ENCODE assay signal across 8 mouse cellular contexts in genomic region chr10:82858691-82859532, GRCm38 (mm10). TPM values are rescaled to one million over a fixed set of nuclear protein-coding genes. Genes with fewer than 3 reads are reported as not detected.
DNase-seq lines count a peak whose midpoint lies in the region; ATAC-seq and TF ChIP-seq lines count a peak whose summit lies in the region.

No protein-coding gene starts in this region.

- H3K27me3 ChIP-seq in MEL (ENCODE audit: control insufficient read depth in 1 of 2, insufficient read depth in 2 of 2, low read length in 2 of 2): no peaks in the 10 kb centered on the region
- H3K27me3 ChIP-seq in cerebellum, adult 2 months (ENCODE audit: control insufficient read depth, insufficient read depth, low read length): no peaks in the 10 kb centered on the region
- no peaks in the 10 kb centered on the region for H3K27me3 ChIP-seq in forebrain, postnatal 0 days (ENCODE audit: insufficient read depth, low read length)
- H3K27me3 ChIP-seq in lung, embryonic 16.5 days (ENCODE audit: control insufficient read depth, insufficient read depth, low read depth, low read length): no peaks in the 10 kb centered on the region

- WGBS in cerebellum, adult 2 months: 1% methylated on average over 49 of the region's 49 CpGs
- 1% methylated on average over 49 of the region's 49 CpGs for WGBS in forebrain, postnatal 0 days
- WGBS in lung, embryonic 16.5 days: under 1% methylated on average over 49 of the region's 49 CpGs

- peak; percentile 86 to 94 for TF ChIP-seq POLR2A in MEL (IDR thresholded peaks at IDR 0.05; ENCODE audit: control insufficient read depth in 1 of 2, insufficient read depth in 1 of 2, low read depth in 1 of 2, low read length in 2 of 2, poor library complexity in 1 of 2)
- TF ChIP-seq POLR2A in cerebellum, adult 2 months (IDR thresholded peaks at IDR 0.05; ENCODE audit: borderline replicate concordance, insufficient read depth, low read length): peak; percentile 95

- peak; percentile 97 for DNase-seq in MEL (ENCODE audit: low read depth, low spot score)
- peak; percentile 95 to 96 for DNase-seq in cerebellum, adult 2 months
- DNase-seq in forebrain, postnatal 0 days: peak; percentile 93
- peak; percentile 80 for DNase-seq in layer of hippocampus, adult 9-10 months (ENCODE audit: low spot score)
- peak; percentile 68 for DNase-seq in ovary, postnatal 10 days (ENCODE audit: low spot score)
- DNase-seq in thymus, postnatal 10 days (ENCODE audit: low spot score in 2 of 2): peak; percentile 75 to 80

- peak overlapping the region; percentile 63 for H3K4me2 ChIP-seq in forebrain, postnatal 0 days (ENCODE audit: low read depth)
- peak overlapping the region; percentile 83 for H3K4me2 ChIP-seq in lung, embryonic 16.5 days (ENCODE audit: low read depth, low read length)

- peaks cover 4 to 31% of the 10 kb centered on the region in 2 experiments for H3K4me1 ChIP-seq in MEL (ENCODE audit: control insufficient read depth in 1 of 2, insufficient read depth in 2 of 2, low read length in 2 of 2)
- H3K4me1 ChIP-seq in cerebellum, adult 2 months (ENCODE audit: control insufficient read depth, insufficient read depth, low read length): peaks cover 14% of the 10 kb centered on the region
- H3K4me1 ChIP-seq in forebrain, postnatal 0 days (ENCODE audit: insufficient read depth): peaks cover 13% of the 10 kb centered on the region; the same call in 1 of the 2 replicates
- H3K4me1 ChIP-seq in lung, embryonic 16.5 days (replicated peaks; ENCODE audit: control insufficient read depth, insufficient read depth, low read length): peaks cover 33% of the 10 kb centered on the region

- TF ChIP-seq EP300 in MEL (IDR thresholded peaks at IDR 0.05; ENCODE audit: low read depth in 1 of 2, low read length in 2 of 2): no peak; a peak in 1 of 4 replicates

- no peak for TF ChIP-seq CTCF in MEL (IDR thresholded peaks at IDR 0.05 in 2 of 3, conservative IDR thresholded peaks at IDR 0.05 in 1 of 3; ENCODE audit: control insufficient read depth in 1 of 3, insufficient read depth in 1 of 3, low read depth in 2 of 3, low read length in 3 of 3, poor library complexity in 1 of 3, severe bottlenecking in 1 of 3)
- TF ChIP-seq CTCF in cerebellum, adult 2 months (IDR thresholded peaks at IDR 0.05; ENCODE audit: borderline replicate concordance, insufficient read depth, low read depth, low read length): no peak
- 0 out of 2 replicates have a peak, but pooled peaks have one; percentile 3 for TF ChIP-seq CTCF in forebrain, postnatal 0 days (IDR thresholded peaks at IDR 0.05; ENCODE audit: low read depth)

- peak overlapping the region; percentile 83 for H3K9ac ChIP-seq in MEL (ENCODE audit: control insufficient read depth, low read depth, low read length, poor library complexity, severe bottlenecking)
- H3K9ac ChIP-seq in forebrain, postnatal 0 days: peak overlapping the region; percentile 78
- peak overlapping the region; percentile 88 for H3K9ac ChIP-seq in lung, embryonic 16.5 days (ENCODE audit: low read length)

- no peak for TF ChIP-seq RAD21 in MEL (IDR thresholded peaks at IDR 0.05; ENCODE audit: low read depth, low read length)

- H3K27ac ChIP-seq in MEL (ENCODE audit: control insufficient read depth, low read depth, low read length): peak overlapping the region; percentile 77
- peak overlapping the region; percentile 45 for H3K27ac ChIP-seq in cerebellum, adult 2 months (ENCODE audit: insufficient read depth, low read length)
- H3K27ac ChIP-seq in forebrain, postnatal 0 days (ENCODE audit: low read depth, low read length): peak overlapping the region; percentile 85
- H3K27ac ChIP-seq in lung, embryonic 16.5 days (ENCODE audit: low read length): peak overlapping the region; percentile 97

- H3K9me3 ChIP-seq in MEL (replicated peaks; ENCODE audit: insufficient read depth, low read length): no peaks in the 10 kb centered on the region
- H3K9me3 ChIP-seq in forebrain, postnatal 0 days (ENCODE audit: low read length): no peaks in the 10 kb centered on the region
- no peaks in the 10 kb centered on the region for H3K9me3 ChIP-seq in lung, embryonic 16.5 days (ENCODE audit: control insufficient read depth, low read length)

- peaks cover 40% of the 10 kb centered on the region for H3K79me2 ChIP-seq in MEL (ENCODE audit: control insufficient read depth, insufficient read depth, low read length, poor library complexity)

- H3K36me3 ChIP-seq in MEL (ENCODE audit: control insufficient read depth in 1 of 2, insufficient read depth in 2 of 2, low read length in 2 of 2): peaks cover 0 to 32% of the 10 kb centered on the region in 2 experiments; a peak in 3 of 4 replicates
- H3K36me3 ChIP-seq in forebrain, postnatal 0 days (ENCODE audit: insufficient read depth): peaks cover 2% of the 10 kb centered on the region
- H3K36me3 ChIP-seq in lung, embryonic 16.5 days (ENCODE audit: control insufficient read depth, insufficient read depth, low read length): peaks cover 6% of the 10 kb centered on the region; the same call in 1 of the 2 replicates

- peak; percentile 90 for ATAC-seq in forebrain, postnatal 0 days
- ATAC-seq in hematopoietic stem cell, adult 5-6 weeks (replicated peaks in 1 of 2; ENCODE audit: insufficient read depth in 1 of 2, low FRiP score in 2 of 2, low TSS enrichment in 1 of 2, low read depth in 1 of 2, poor library complexity in 2 of 2, severe bottlenecking in 2 of 2): peak; percentile 83 to 85
- peak; percentile 89 for ATAC-seq in lung, embryonic 16.5 days (ENCODE audit: low read depth)

- peak overlapping the region; percentile 94 to 99 for H3K4me3 ChIP-seq in MEL (ENCODE audit: control insufficient read depth in 1 of 2, insufficient read depth in 1 of 2, low read depth in 2 of 2, low read length in 2 of 2)
- H3K4me3 ChIP-seq in cerebellum, adult 2 months (replicated peaks; ENCODE audit: insufficient read depth, low read depth, low read length): peak overlapping the region; percentile 62
- H3K4me3 ChIP-seq in forebrain, postnatal 0 days (ENCODE audit: low read depth, low read length): peak overlapping the region; percentile 58
- H3K4me3 ChIP-seq in lung, embryonic 16.5 days (ENCODE audit: low read length): peak overlapping the region; percentile 80

TF ChIP-seq in MEL, 35 proteins besides CTCF, POLR2A, EP300 and RAD21:
- TF ChIP-seq RCOR1 (IDR thresholded peaks at IDR 0.05; ENCODE audit: low read depth, low read length) (no peak), KAT2A (conservative IDR thresholded peaks at IDR 0.05; ENCODE audit: low read depth, low read length) (no peak), TBP (IDR thresholded peaks at IDR 0.05; ENCODE audit: low read depth, low read length) (peak; percentile 74; the same call in 1 of the 2 replicates), MYC (IDR thresholded peaks at IDR 0.05; ENCODE audit: low read depth, low read length) (0 out of 2 replicates have a peak, but pooled peaks have one; percentile 53), TCF12 (IDR thresholded peaks at IDR 0.05; ENCODE audit: low read depth, low read length) (peak; percentile 56; the same call in 1 of the 2 replicates), MAZ (IDR thresholded peaks at IDR 0.05; ENCODE audit: low read depth, low read length) (no peak), MAX (IDR thresholded peaks at IDR 0.05; ENCODE audit: low read length) (peak; percentile 66), GATA1 (IDR thresholded peaks at IDR 0.05; ENCODE audit: low read depth, low read length) (no peak), CHD1 (IDR thresholded peaks at IDR 0.05; ENCODE audit: low read depth, low read length) (no peak), MYB (IDR thresholded peaks at IDR 0.05; ENCODE audit: low read depth, low read length) (no peak), POLR2AphosphoS2 (IDR thresholded peaks at IDR 0.05; ENCODE audit: low read length) (peak; percentile 93), NELFE (IDR thresholded peaks at IDR 0.05; ENCODE audit: low read depth, low read length) (peak; percentile 81), SIN3A (IDR thresholded peaks at IDR 0.05; ENCODE audit: low read length) (peak; percentile 78), NRF1 (IDR thresholded peaks at IDR 0.05; ENCODE audit: insufficient read depth, low read depth, low read length, poor library complexity, severe bottlenecking) (peak; percentile 61), ZMIZ1 (IDR thresholded peaks at IDR 0.05; ENCODE audit: low read depth, low read length) (peak; percentile 62; the same call in 1 of the 2 replicates), ETS1 (IDR thresholded peaks at IDR 0.05; ENCODE audit: low read depth, low read length) (0 out of 2 replicates have a peak, but pooled peaks have one; percentile 52), USF1 (IDR thresholded peaks at IDR 0.05; ENCODE audit: low read depth, low read length) (peak; percentile 60; the same call in 1 of the 2 replicates), MXI1 (IDR thresholded peaks at IDR 0.05; ENCODE audit: low read depth, low read length) (peak; percentile 81), GABPA (IDR thresholded peaks at IDR 0.05; ENCODE audit: low read depth, low read length) (peak; percentile 98)

RNA-seq across cellular contexts. Expression of gene Eid3, which starts 7.5 kb away (rescaled TPM):
- 1.2 and 1.3 TPM in 2 replicates for total RNA-seq in MEL (2012; rRNA removed)
- 1 to 10 TPM in 1 of 2 experiments, not detected in 1; 1.2 TPM for polyA plus RNA-seq in MEL (2012; ENCODE audit: insufficient read depth in 1 of 2, insufficient read length in 2 of 2, low read depth in 1 of 2, low replicate concordance in 2 of 2, missing spikeins in 1 of 2)
- 0.90 and 1.0 TPM in 2 replicates for polyA plus RNA-seq in cerebellum, adult 2 months (2012; rRNA removed)
- 1.4 TPM in 2 replicates for total RNA-seq in forebrain, postnatal 0 days (2014; rRNA removed)
- 0.14 and 0.30 TPM in 2 replicates for polyA plus RNA-seq in forebrain, postnatal 0 days (2015; fragmentation: Nextera tagmentation; extraction: Ambion mirVana)
- total RNA-seq in hematopoietic stem cell, adult 5-6 weeks (2017): 8.5 and 21.6 TPM in 2 replicates
- polyA plus RNA-seq in lung, embryonic 16.5 days (2015; fragmentation: Nextera tagmentation; extraction: Ambion mirVana): 0.23 and 0.26 TPM in 2 replicates

RNA-seq across cellular contexts. Expression of gene Txnrd1, which starts 25.2 kb away (rescaled TPM):
- total RNA-seq in MEL (2012; rRNA removed): 91.6 and 102 TPM in 2 replicates
- 100 to 1,000 TPM in 1 of 2 experiments, not detected in 1; 127 TPM for polyA plus RNA-seq in MEL (2012; ENCODE audit: insufficient read depth in 1 of 2, insufficient read length in 2 of 2, low read depth in 1 of 2, low replicate concordance in 2 of 2, missing spikeins in 1 of 2)
- 48.6 and 50.9 TPM in 2 replicates for polyA plus RNA-seq in cerebellum, adult 2 months (2012; rRNA removed)
- total RNA-seq in forebrain, postnatal 0 days (2014; rRNA removed): 96.3 and 108 TPM in 2 replicates
- polyA plus RNA-seq in forebrain, postnatal 0 days (2015; fragmentation: Nextera tagmentation; extraction: Ambion mirVana): 74.5 and 81.5 TPM in 2 replicates
- 159 and 189 TPM in 2 replicates for total RNA-seq in hematopoietic stem cell, adult 5-6 weeks (2017)
- 92.6 and 102 TPM in 2 replicates for polyA plus RNA-seq in lung, embryonic 16.5 days (2015; fragmentation: Nextera tagmentation; extraction: Ambion mirVana)

Comparison
In these comparisons a context has a peak if more than half of its experiments do, and no peak if none do; other contexts are left out.
1. Peak in every context shown above with its lines: DNase-seq, ATAC-seq, H3K4me3 ChIP-seq and H3K27ac ChIP-seq.
2. H3K27ac ChIP-seq: peak in every context shown above with its lines; median percentile 97 in lung, embryonic 16.5 days; 85 in forebrain, postnatal 0 days; 77 in MEL; 45 in cerebellum, adult 2 months.